Mouse (Mus musculus) bone marrow macrophage, adult 2 months (primary cell): Measurements from ENCODE around the gene Adcy5. TPM values are rescaled to one million over a fixed set of nuclear protein-coding genes. Genes with fewer than 3 reads are reported as not detected.
A peak's percentile ranks its signal among the peaks of the same experiment; 100 is the strongest.

ENCODE experiments used
- H3K27ac ChIP-seq: 2 replicates; pipeline ENCODE4 v1.5.1; 2012; ENCODE audit warnings: low read depth, low read length; ENCODE audit not compliant: insufficient read depth
- H3K4me1 ChIP-seq: 2 replicates; pipeline ENCODE4 v1.6.1; 2012; ENCODE audit warnings: low read length; ENCODE audit not compliant: control insufficient read depth, insufficient read depth
- H3K4me3 ChIP-seq: 2 replicates; pipeline ENCODE4 v1.5.1; 2012; ENCODE audit warnings: mild to moderate bottlenecking, low read length, moderate library complexity; ENCODE audit not compliant: insufficient read depth
- CTCF ChIP-seq: IDR thresholded peaks from 2 replicates; pipeline ENCODE4 v1.5.1; 2012; ENCODE audit warnings: low read depth, mild to moderate bottlenecking, low read length, moderate library complexity
- POLR2A ChIP-seq: IDR thresholded peaks from 2 replicates; pipeline ENCODE4 v1.6.1; 2012; ENCODE audit warnings: mild to moderate bottlenecking, low read depth, low read length, borderline replicate concordance
- polyA plus RNA-seq: library from polyadenylated mRNA; stranded (reverse); fragments of >200 nt; gene quantifications from 2 replicates; pipeline ENCODE4 v1.2.4, GENCODE M21; 2012; ENCODE audit not compliant: missing spikeins, insufficient read depth, insufficient read length

Gene Adcy5
- polyA plus RNA-seq, 1 experiment: not detected

DNA sequence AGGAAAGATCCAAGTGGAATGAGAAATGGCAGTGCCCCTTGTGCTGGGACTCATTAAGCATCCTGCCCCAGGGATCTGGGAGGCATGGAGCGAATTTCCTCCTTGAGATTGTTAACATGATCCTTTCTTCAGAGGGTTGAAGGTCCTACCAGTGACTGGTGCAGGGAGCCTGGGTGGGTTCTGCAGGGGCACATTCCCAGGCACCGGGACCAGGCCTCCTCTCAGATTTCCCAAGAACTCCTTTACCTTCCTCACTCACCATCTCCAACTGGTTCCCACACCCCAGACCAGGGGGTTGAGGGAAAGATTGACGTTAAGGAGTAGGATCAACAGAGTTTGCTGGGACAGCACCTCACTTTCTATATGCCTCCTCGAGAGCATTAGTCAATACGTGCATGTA lies 27.4 kb upstream of the Adcy5 start:
- H3K4me3 ChIP-seq: no peak overlapping the region
- H3K27ac ChIP-seq: no peak overlapping the region
- H3K4me1 ChIP-seq: no peaks in the 10 kb centered on the region
- TF ChIP-seq CTCF (no peak), POLR2A (no peak)

DNA sequence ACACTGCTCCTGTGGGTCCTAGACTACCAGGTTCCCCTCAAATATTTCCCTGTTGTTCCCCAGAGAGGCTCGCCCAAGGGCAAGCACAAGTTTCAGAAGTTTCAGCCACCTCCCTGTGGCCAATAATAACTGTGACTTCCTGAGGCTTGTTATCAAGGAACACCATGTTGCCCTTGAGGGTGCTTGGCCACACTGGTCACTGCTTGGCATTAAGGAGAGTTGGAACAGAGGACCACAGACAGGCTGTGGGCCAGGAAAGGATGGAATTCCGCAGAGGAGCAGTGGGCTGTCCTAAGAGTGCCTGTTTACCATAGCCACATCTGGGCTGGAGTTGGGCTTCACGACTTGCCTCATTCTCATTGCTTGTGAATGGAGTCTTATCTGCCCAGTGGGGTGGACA lies 24.5 kb upstream of the Adcy5 start:
- TF ChIP-seq CTCF: no peak
- no peak for TF ChIP-seq POLR2A
- H3K4me3 ChIP-seq: no peak overlapping the region
- H3K27ac ChIP-seq: no peak overlapping the region
- H3K4me1 ChIP-seq: no peaks in the 10 kb centered on the region

DNA sequence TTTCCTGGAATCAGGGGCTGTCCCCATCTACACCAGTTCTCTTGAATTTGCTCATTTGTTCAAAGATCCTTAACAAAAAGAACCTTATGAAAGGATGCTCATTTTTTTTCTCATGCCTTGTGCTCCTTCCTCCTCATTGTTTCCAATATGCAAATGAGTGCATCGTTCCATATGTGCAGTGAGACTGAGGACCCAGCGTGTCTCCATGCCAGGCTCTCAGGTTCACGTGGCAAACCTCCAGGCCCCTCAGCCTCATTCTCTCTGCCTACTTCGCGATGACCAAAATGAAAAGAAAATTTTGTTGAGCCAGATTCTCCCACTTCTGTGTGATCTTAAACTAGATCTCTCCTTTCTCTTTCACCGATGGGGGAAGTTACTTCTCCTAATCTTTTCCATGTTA lies 15.3 kb upstream of the Adcy5 start:
- no peak overlapping the region for H3K4me3 ChIP-seq
- TF ChIP-seq CTCF: no peak
- TF ChIP-seq POLR2A: no peak
- no peaks in the 10 kb centered on the region for H3K4me1 ChIP-seq
- no peak overlapping the region for H3K27ac ChIP-seq

DNA sequence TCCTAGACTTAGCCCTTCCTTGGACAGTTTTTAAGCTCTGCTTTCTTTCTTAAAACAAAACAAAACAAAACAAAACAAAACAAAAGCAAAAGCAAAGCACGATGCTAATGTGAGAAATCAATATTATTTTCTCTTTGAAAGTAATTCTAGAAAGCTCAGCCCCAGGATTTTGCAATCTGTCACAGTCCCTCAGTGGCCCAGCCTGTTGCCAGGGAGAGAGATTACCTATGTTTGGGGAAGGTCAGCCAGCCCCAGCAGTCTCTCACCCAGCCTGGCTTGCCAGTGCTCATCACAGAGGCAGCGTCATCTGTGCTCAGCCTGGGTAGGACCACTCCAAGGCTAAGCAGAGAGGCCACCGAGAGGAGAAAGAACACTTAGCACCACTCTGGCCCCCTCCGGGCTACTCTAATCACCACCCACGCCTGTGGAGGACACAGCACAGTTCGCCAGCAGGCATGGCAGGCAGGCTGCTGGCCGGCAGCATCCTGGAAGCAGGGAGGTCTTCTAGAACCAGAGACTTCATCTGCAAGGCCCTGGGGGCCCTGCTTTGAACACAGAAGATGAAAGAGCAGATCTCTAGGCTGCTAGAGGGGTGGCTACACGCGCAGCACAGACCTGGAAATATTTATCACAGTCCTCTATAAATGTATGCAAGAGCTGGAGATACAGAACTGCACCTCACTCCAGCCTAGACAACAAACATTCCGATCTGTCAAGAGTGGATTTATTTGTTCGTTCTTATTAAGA lies 14.6 kb upstream of the Adcy5 start:
- no peak overlapping the region for H3K27ac ChIP-seq
- TF ChIP-seq POLR2A (no peak), CTCF (no peak)
- H3K4me1 ChIP-seq: no peaks in the 10 kb centered on the region
- H3K4me3 ChIP-seq: no peak overlapping the region

DNA sequence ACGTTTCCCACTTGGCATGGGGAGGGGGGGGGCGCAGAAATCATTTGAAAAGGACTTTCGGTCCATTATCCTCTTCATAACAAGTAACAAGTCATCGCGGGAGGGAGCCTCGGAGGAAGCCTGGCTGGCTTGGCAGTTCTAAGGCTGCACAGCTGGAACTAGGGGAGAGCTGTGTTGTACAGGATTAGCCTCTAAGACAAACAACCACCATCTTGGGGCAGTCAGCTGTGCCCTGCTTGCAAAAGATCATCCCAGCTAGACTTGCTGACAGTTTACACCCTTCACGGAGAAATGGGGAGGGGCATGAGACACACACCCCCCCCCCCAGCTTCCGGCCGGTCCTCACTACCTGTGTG lies 14.1 kb upstream of the Adcy5 start:
- TF ChIP-seq POLR2A: no peak
- TF ChIP-seq CTCF: no peak
- Histone ChIP-seq H3K4me3 (no peak overlapping the region), H3K27ac (no peak overlapping the region), H3K4me1 (no peaks in the 10 kb centered on the region)

DNA sequence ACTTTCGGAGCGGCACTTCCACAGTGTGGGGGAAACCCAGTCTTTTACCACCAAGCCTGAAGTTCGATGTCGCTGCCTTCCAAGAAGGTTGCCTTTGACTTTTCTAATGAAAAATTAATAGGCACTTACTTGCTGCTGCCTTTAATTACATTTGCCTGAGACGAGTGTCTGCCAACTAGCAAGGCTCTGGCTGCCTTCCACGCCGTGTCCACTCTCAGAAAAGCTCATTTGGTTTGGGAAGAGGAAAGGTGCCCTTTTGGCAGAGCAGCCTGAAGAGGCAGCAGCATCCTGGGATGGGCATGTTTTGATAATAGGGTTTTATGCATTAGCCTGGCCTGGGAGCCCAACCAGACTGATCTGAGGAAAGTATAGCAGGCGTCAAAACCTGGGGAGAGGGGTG lies 12.8 kb upstream of the Adcy5 start:
- no peaks in the 10 kb centered on the region for H3K4me1 ChIP-seq
- no peak overlapping the region for H3K27ac ChIP-seq
- TF ChIP-seq CTCF (no peak), POLR2A (no peak)
- H3K4me3 ChIP-seq: no peak overlapping the region

DNA sequence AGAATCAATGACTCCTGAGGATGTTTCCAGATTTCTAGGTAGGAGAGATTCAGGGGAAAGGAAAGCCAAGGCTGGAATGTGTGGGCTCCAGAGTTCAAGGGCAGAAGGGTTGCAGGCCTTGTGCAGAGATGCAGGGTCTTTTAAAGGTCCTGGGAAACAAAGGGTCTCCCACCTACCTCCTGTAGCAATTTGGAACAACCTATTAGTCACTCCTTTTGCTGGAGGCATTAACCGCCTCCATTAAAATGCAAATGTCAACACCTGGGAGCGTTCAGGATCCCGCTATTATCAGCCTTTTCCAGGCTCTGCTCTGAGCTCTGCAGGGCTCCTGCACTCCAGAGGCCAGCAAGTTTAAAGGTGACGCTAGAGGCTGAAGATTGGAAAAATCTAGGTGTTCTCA lies 8.5 kb upstream of the Adcy5 start:
- Histone ChIP-seq H3K4me3 (no peak overlapping the region), H3K4me1 (no peaks in the 10 kb centered on the region), H3K27ac (no peak overlapping the region)
- TF ChIP-seq CTCF: no peak
- TF ChIP-seq POLR2A: no peak

DNA sequence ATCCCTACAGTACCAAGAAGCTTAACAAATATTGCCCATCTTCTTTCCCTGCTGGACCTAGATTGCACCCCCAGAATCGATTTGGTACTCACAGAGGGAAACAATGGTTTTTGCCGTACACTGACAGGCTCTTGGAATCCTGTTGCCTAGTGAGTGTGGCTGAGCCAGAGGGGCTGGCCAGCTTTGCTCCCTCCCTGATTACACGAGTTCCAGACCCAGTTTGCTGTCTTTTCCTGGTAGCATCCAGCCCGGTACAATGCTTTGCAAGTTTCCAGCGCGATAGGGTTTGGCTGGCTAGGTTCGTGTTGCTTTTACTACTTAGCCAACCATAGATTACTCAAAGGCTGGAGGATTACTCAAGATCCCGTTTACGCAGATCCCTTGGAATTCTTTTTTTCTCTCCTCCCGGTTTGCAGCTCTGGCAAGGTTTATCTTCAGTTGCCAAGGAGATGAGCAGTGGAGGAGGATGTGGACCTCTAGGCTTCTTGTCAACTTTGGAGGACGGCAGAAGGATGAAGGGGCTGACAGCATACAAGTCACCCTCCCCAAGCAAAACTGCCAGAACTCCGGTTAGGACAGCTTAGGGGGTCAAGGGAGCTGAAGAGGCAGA lies 1.4 kb upstream of the Adcy5 start:
- no peak for TF ChIP-seq CTCF
- TF ChIP-seq POLR2A: no peak
- no peaks in the 10 kb centered on the region for H3K4me1 ChIP-seq
- no peak overlapping the region for H3K4me3 ChIP-seq
- H3K27ac ChIP-seq: no peak overlapping the region

DNA sequence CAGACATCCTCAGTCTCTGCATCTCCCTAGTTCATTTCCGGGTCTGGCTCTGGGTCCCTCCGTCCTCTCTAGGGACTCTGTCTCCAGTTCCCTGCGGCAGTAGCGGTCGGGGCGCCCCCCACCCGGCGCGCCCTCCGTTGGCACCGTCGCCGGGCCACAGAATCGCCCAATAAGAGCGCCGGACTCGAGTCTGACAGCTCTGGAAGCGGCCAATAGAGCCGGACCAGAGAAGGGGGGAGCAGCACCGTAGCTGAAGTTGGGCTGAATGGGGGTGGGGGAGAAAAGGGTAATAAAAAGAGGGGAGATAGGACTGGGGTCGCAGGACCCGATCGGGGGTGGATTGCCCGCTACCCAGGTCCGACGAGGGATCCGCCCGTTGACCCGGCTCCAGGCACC lies 434 bp upstream of the Adcy5 start:
- no peak overlapping the region for H3K4me3 ChIP-seq
- no peak overlapping the region for H3K27ac ChIP-seq
- no peaks in the 10 kb centered on the region for H3K4me1 ChIP-seq

DNA sequence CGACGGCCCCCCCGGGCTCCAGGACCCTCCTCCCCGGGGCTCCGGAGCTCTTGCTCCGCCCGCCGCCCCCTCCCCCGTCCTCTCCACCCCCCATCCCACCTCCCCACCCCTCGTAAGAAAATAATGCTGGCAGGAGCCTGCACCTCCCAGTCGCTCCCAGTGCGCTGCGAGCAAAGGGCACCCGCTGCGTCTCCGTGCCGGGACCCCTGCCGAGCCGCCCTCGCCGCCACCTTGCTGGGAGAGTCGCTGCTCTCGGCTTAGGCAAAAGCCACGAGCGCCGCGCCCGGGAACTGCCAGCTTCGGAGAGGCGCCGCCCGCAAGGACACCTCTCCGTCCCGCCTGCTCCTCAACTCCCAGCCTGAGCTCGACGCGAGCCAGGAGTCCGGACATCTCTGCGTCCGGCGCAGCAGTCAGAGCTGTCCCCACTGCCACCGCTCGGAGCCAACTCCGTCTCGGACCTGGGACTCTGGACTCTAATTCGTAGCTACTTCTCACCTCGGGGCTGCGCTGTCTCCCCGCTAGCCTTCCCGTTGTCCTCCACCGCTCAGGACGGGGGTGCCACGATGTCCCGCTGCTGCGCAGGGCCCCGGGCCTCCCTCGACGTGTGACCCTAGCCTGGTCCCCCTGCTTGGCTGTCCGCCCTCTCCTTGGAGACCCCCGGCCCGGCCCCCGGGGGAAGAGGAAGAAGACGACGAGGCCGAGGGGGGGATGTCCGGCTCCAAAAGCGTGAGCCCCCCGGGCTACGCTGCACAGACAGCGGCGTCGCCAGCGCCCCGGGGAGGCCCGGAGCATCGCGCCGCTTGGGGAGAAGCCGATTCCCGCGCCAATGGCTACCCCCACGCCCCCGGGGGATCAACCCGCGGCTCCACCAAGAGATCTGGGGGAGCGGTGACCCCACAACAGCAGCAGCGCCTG lies 971 bp downstream of the Adcy5 start:
- Histone ChIP-seq H3K4me1 (no peaks in the 10 kb centered on the region), H3K4me3 (peak overlapping the region; percentile 41), H3K27ac (no peak overlapping the region)
- no peak for TF ChIP-seq POLR2A
- no peak for TF ChIP-seq CTCF

More for the DNA sequence above, 434 bp upstream of the Adcy5 start:
- TF ChIP-seq POLR2A (no peak), CTCF (no peak)
